Mouse (Mus musculus) G1E (cell line): ENCODE measurements around the gene Actg1. TPM values are rescaled to one million over a fixed set of nuclear protein-coding genes. Genes with fewer than 3 reads are reported as not detected.

Experiments
- ATAC-seq: 2 replicates; pipeline ENCODE4 v1.8.0; 2016; ENCODE audit warnings: mild to moderate bottlenecking; ENCODE audit not compliant: insufficient number of reproducible peaks, poor library complexity, low FRiP score, severe bottlenecking; ENCODE audit errors: extremely low read depth
- DNase-seq: peaks from one replicate; pipeline ENCODE4 v3.0.0; 2012; ENCODE audit warnings: low spot score
- H3K27me3 ChIP-seq: 2 replicates; pipeline ENCODE4 v1.6.1; 2012; ENCODE audit warnings: mild to moderate bottlenecking, low read length, inconsistent platforms; ENCODE audit not compliant: insufficient read depth
- H3K36me3 ChIP-seq: replicated peaks from 2 replicates; pipeline ENCODE3; 2012; ENCODE audit warnings: mild to moderate bottlenecking, inconsistent platforms
- H3K4me1 ChIP-seq: 2 replicates; pipeline ENCODE4 v1.6.1; 2012; ENCODE audit warnings: low read depth, low read length, inconsistent platforms, mixed read lengths; ENCODE audit not compliant: insufficient read depth
- H3K4me3 ChIP-seq: 2 replicates; pipeline ENCODE4 v1.5.1; 2012; ENCODE audit warnings: low read depth, mild to moderate bottlenecking, inconsistent platforms, low read length, moderate library complexity, mixed read lengths
- H3K9me3 ChIP-seq: replicated peaks from 2 replicates; pipeline ENCODE4 v1.6.1; 2012; ENCODE audit warnings: inconsistent platforms
- CTCF ChIP-seq: IDR thresholded peaks from 2 replicates; pipeline ENCODE4 v1.5.1; 2012; ENCODE audit warnings: low read depth, low read length, inconsistent platforms, mixed read lengths
- GATA1 ChIP-seq: IDR thresholded peaks from 2 replicates; pipeline ENCODE4 v1.6.1; 2012; ENCODE audit warnings: borderline replicate concordance, low read length, inconsistent platforms, mixed read lengths
- GATA2 ChIP-seq: IDR thresholded peaks from 2 replicates; pipeline ENCODE4 v1.6.1; 2012; ENCODE audit warnings: low read depth, low read length, inconsistent platforms, borderline replicate concordance
- POLR2AphosphoS5 ChIP-seq: IDR thresholded peaks from 2 replicates; pipeline ENCODE4 v1.6.1; 2012; ENCODE audit warnings: low read depth, low read length, inconsistent platforms; ENCODE audit not compliant: insufficient replicate concordance
- TAL1 ChIP-seq: conservative IDR thresholded peaks from 2 replicates; pipeline ENCODE4 v1.6.1; 2012; ENCODE audit warnings: low read depth, low read length, inconsistent platforms, mixed read lengths
- polyA plus RNA-seq: library from polyadenylated mRNA; stranded (reverse); fragments of >175 nt; gene quantifications from 2 replicates; pipeline ENCODE4 v1.2.3, GENCODE M21; 2012
- total RNA-seq, 2 experiments: library from RNA; stranded (forward) in 1 of 2; stranded (reverse) in 1 of 2; fragments of 200-1000 nt in 1 of 2; fragments of >200 nt in 1 of 2; fragmentation: Nextera tagmentation in 1 of 2; gene quantifications; 2 replicates each; pipeline ENCODE4 v1.2.3; 2014 to 2017

Gene Actg1
- 128 and 155 TPM in 2 replicates for total RNA-seq (2014; fragmentation: Nextera tagmentation)
- total RNA-seq (2017): 179 and 181 TPM in 2 replicates
- 53.9 and 112 TPM in 2 replicates for polyA plus RNA-seq

DNA sequence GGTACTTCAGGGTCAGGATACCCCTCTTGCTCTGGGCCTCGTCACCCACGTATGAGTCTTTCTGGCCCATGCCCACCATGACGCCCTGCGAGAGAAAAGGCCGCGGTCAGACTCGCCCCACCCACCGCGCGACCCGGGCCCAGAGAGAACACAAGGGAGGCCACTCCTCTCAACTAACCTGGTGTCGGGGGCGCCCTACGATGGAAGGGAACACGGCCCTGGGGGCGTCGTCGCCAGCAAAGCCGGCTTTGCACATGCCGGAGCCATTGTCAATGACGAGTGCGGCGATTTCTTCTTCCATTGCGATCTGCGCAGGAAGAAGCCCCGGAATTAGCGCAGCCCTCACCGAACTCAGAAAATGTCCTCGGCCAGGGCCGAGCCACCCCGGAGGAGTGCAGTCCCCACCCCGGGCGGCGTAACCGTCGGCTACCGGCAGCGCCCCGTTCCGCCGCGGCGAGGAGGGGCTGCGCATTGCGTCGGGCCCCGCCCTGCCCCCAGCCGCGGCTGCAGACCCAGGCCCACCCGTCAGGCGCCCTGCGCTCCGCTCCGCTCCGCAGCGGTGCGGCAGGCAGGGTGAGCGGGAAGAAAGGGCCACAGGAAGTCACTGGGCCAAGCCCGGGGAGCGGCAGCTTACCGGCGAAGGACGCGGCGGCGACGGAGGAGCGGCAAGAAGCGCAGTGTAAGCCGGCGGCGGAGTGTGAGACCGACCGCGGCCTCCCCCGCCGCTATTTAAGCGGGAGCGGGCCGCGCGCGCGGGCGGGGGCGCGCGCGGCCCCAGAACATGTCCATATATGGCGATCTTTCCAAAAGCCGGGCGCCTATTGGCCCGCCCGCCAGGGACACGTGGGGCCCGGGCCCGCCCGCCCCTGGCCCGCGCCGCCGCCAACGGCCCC, at the start of gene Actg1:
Actg1 (minus strand) TSS at position 752 of the 893 bp plus-strand sequence.
- peak; percentile 81 for DNase-seq
- Histone ChIP-seq H3K27me3 (peaks cover 37% of the 10 kb centered on the region), H3K36me3 (peaks cover 18% of the 10 kb centered on the region), H3K4me3 (peak within 1 kb of the TSS; percentile 83), H3K9me3 (no peaks in the 10 kb centered on the region), H3K4me1 (peaks cover 53% of the 10 kb centered on the region)
- no peak for TF ChIP-seq CTCF
- TF ChIP-seq GATA2: no peak
- TF ChIP-seq GATA1: no peak
- TF ChIP-seq TAL1: no peak
- no peak for TF ChIP-seq POLR2AphosphoS5
- peak; percentile 37; the same call in 1 of the 2 replicates for ATAC-seq

DNA sequence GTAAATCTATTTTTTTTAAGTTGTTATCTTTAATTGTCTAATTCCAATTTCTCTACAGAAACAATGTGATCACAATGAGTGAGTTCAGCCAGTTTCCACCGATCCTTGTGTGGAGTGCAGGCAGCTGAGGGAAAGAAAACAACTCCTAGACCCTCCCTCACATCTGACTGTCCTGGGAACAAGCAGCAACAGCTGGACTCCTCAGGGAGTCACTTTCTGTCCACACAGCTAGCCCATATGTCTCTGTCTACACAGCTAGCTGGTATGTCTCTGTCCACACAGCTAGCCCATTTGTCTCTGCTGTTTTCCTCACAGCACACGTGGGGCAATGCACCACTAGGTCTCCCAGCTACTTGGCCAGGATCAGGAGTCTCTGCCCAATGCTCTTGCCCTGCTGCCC, 49.3 kb upstream of the Actg1 start:
- no peaks in the 10 kb centered on the region for H3K9me3 ChIP-seq
- no peak for ATAC-seq
- no peak overlapping the region for H3K4me3 ChIP-seq
- peaks cover 60% of the 10 kb centered on the region for H3K4me1 ChIP-seq
- TF ChIP-seq GATA1: no peak
- no peak for TF ChIP-seq TAL1
- TF ChIP-seq GATA2: no peak
- TF ChIP-seq POLR2AphosphoS5: no peak
- no peak for TF ChIP-seq CTCF
- no peaks in the 10 kb centered on the region for H3K27me3 ChIP-seq
- no peak for DNase-seq
- peaks cover 97% of the 10 kb centered on the region for H3K36me3 ChIP-seq

DNA sequence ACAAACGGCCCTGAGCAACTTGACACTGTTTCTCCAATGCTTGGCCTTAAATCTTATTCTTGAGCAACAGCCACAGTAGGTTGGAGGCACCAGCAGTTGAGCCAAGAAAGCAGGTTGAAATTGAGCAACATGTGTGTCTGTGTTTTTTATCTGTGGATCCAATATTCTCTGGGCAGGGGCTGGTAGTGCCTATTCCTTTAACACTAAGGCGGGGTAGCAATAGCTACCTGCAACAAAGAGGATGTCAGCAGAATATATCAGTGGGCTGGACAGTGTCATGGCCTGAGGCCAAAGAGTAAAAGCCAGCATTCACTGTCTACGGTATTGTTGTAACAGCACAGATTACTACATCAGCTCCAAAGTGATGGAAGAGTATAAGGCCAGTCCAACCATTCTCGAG, 47.3 kb upstream of the Actg1 start:
- no peaks in the 10 kb centered on the region for H3K9me3 ChIP-seq
- no peak overlapping the region for H3K4me3 ChIP-seq
- DNase-seq (no peak), ATAC-seq (no peak)
- H3K27me3 ChIP-seq: no peaks in the 10 kb centered on the region
- peaks cover 52% of the 10 kb centered on the region for H3K4me1 ChIP-seq
- peaks cover 91% of the 10 kb centered on the region for H3K36me3 ChIP-seq
- TF ChIP-seq CTCF: no peak
- no peak for TF ChIP-seq TAL1
- no peak for TF ChIP-seq POLR2AphosphoS5
- TF ChIP-seq GATA2: no peak
- TF ChIP-seq GATA1: no peak

DNA sequence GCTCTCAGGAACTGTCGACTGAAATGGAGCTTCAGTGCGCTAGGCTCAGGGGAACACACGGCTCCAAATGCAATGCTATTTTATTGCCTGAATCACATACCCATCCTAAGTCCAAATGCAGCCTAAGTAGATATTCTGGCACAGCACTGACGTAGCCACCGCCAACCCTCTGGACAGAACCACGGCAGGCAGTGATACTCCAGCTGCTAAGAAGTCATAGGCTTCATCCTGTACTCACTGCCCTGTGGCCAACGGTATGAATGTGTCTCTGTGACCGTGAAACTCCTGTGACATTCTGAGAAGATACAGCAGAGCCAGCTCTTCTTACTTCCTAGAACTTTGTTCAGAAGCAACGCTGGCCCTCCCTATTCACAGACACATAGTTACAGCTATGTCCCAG, 40.2 kb upstream of the Actg1 start:
- H3K36me3 ChIP-seq: peaks cover 85% of the 10 kb centered on the region
- H3K27me3 ChIP-seq: no peaks in the 10 kb centered on the region
- TF ChIP-seq TAL1: no peak
- TF ChIP-seq GATA2: no peak
- TF ChIP-seq CTCF: no peak
- TF ChIP-seq GATA1: no peak
- peaks cover 39% of the 10 kb centered on the region for H3K4me1 ChIP-seq
- ATAC-seq: no peak
- no peak overlapping the region for H3K4me3 ChIP-seq
- DNase-seq: no peak
- no peaks in the 10 kb centered on the region for H3K9me3 ChIP-seq

DNA sequence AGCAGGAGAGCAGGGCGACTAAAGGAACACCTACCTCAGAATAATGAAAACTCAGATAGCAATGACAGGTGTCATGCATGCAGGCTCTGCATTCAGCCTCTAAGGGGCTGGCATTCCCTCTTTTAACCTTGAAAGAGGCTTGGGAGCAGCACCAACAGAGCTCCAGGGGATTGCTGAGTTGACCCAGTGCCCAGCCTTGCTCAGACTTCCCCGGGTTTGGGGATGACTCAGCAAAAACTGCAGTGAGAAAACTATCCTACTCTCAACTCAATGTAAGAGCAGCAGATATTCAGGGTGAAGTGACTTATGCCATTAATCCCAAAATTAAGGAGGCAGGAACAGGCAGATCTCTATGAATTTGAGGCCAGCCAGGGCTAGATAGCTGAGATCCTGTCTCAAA, 38.8 kb upstream of the Actg1 start:
- TF ChIP-seq CTCF (no peak), TAL1 (no peak), POLR2AphosphoS5 (no peak), GATA2 (no peak), GATA1 (no peak)
- Histone ChIP-seq H3K4me1 (peaks cover 39% of the 10 kb centered on the region), H3K4me3 (no peak overlapping the region), H3K36me3 (peaks cover 85% of the 10 kb centered on the region), H3K27me3 (no peaks in the 10 kb centered on the region; the same call in 1 of the 2 replicates), H3K9me3 (no peaks in the 10 kb centered on the region)
- ATAC-seq (no peak), DNase-seq (no peak)

DNA sequence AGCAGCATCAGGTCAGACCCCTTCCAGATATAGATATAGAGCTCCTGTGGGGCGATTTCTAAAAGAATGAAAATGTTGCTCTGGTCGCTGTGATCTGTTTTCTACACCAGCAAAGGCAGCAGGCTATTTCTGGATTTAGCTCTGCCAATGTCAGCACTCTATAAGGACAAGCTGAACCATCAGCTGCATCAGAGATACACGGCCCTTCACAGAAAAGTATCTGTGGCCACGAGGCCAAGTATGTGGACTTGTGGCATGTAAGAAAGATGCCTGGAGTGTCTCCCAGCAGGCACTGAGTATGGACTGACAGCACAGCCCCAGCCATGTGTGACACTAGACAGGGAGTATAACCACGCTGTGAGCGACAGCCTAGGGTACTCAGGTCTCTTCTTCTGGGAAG, 38.3 kb upstream of the Actg1 start:
- Histone ChIP-seq H3K4me1 (peaks cover 43% of the 10 kb centered on the region), H3K9me3 (no peaks in the 10 kb centered on the region), H3K36me3 (peaks cover 85% of the 10 kb centered on the region), H3K4me3 (no peak overlapping the region), H3K27me3 (no peaks in the 10 kb centered on the region; the same call in 1 of the 2 replicates)
- DNase-seq (no peak), ATAC-seq (no peak)
- TF ChIP-seq TAL1 (no peak), GATA1 (no peak), CTCF (no peak), GATA2 (no peak), POLR2AphosphoS5 (no peak)
